Mouse (Mus musculus): ENCODE measurements around the gene Lamtor4.
A peak's percentile ranks its signal among the peaks of the same experiment; 100 is the strongest.

Gene Lamtor4

DNA sequence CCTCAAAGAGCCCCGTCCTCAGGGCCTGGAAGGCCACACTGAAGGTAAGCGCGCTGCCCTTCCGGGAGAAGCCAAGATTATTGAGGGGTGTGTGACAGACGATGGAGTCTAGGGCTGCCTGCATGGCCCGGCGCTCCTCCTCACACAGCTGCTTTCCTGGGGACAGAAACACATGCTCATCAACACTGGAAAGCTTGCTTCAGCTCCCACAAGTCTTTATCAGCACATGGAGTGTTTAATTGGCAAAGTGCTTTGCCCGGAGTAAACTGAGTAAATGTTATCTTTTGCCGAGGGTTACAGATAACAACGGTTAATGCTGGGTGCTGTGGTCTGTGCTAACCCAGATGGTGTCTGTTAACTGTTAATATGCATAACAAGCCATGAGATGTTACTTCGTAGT, 5.6 kb downstream of the Lamtor4 start:
- no peak for DNase-seq (ENCODE audit: low read depth)

DNA sequence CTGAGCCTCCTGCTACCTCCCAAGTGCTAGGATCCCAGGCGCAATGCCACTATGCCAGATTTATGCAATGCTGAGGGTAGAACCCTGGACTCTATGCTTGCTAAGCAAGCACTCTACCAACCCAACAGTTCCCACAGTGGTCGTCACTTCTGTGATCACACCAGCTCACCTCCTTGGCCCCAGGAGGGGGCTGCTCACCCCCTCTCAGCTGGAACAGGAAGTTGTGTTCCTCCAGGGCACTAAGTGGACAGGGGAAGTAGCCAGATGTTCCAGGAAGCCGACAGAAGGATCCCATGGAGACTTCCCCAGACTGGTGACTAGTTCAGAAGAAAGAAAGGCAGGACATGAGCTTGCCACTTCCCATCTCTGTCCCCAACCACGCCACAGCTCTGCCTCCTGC, 6.7 kb downstream of the Lamtor4 start:
- DNase-seq (ENCODE audit: low read depth), result no peak

DNA sequence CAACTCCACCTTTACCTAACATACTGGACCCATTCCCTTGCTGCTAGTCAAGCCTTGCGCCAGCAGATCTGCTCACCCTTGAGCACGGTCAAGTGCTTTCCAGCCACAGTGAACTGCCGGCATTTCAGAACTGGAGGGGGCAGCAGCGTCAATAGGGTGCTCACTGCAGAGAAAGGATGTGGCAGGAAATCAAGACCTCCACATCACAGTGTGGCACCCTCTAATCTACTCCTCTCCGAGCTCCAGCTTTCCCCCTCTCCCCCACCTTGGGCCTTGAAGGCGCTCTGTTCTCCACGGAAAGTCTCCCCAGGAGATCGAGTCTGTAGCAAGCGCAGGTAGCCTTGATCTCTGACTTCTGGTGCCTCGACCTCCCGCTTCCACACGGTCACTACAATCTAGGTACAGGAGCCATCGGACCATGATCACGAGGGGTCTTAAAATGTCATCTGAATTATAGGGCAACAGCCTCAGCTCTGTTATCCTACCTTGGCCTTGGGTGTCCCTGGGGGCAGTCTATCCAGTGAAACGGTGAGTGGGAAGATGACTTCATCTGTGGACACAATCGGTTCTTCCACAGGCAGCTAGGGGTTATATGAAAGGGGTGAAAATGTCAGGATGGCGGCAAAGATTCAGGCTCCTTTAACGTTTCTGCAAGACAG, 7.4 kb downstream of the Lamtor4 start:
- DNase-seq (ENCODE audit: low read depth), result no peak

DNA sequence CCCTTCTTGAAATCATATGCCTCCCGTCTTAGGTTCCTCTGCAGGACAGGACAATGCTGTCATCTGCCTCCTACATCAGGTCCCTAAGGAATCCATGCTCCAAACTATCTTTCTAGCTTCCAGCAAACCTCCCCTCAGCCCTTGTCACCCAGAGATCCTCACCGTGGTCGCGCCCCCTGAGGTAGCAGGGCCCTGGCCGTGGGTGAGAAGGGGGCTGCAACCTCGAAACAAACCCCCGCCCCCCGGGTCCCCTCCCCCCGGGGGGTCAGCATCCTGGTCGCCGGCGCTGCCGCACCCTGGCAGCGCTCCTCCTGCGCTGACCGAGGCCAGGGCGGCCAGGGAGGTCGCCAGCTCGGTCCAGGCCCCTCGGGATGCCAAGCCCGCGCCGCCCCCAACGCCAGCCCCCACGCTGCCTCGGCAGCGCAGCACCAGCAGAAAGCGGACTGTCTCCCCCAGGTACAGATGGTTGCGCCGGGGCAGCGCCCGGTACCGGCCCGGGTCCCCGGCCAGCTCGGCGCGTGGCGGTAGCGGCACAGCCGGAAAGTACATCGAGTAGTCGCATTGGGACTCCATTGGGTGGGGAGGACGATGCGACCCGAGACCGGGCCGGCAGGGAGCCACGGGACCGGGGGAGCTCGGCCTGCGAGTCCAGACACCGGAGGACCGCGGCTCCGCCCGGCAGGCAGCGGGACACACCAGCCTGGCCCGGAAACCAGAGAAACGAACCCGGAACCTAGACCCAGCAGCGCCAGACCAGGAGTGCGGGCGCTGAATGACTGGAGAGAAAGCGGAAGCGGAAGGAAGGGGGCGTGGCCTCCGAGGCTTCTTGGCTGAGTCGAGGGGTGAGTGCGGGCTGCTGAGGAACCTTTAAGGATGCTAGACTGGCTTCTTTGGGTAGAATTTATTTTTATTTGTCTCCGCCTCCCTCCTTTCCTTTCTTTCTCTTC, 8.3 kb downstream of the Lamtor4 start, which contains the start of gene BC037034:
Gene BC037034 (minus strand): TSS at position 774 of the 947 bp plus-strand sequence.
- peak; percentile 98 for DNase-seq (ENCODE audit: low read depth)

DNA sequence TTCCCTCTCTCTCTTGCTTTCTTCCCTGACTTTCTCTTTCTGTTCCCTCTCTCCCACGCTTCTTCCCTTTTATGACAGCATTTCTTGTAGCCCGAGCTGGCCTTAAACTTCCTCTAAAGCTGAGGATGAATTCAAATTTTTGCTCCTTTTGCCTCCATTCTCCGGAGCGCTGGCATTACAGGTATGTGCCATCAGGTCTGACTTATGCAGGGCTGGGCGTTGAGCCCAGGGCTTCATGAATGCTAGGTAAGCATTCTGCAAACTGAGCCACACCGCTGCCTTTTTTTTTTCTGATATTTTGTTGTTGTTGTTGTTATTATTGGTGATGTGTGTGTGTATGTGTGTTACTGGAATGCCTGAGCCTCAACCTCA, 8.9 kb downstream of the Lamtor4 start:
- no peak for DNase-seq (ENCODE audit: low read depth)

DNA sequence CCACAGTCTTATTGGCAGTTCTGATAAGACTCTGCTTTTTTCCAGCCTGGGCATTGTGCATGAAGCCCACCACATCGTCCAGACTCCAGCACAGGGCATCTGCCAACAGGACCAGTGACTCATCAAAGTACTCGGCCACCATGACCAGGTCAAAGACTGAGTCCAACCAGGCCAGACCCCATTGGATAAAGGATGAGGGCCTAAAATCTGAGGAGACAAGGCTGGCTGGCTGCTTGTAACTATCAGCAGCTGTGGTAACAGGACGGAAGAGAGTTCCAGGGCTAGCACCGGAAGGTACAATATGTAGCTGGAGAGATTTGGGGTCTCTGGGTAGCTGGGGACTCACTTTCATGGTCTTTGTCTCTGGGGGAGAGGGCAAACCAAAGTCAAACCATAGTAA, 10.4 kb downstream of the Lamtor4 start:
- DNase-seq (ENCODE audit: low read depth), result no peak

DNA sequence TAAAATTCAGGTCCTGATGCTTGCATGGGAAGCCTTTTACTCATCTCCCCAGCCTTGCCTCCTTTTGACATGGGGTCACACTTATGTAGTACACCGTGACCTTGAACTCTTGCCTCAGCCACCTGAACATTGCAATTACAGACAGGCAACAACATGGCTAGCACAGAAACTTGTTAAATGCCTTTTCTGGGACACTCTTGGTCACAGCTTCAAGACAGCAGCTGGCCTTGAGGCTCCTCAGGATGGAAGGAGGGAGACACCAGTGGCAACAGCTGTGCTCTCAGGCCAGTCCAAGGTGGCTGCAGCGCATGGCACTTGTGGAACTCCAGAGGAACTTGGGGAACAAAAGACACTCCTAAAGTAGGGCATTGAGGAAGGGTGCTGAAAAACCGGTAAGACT, 11.8 kb downstream of the Lamtor4 start:
- DNase-seq (ENCODE audit: low read depth), result no peak

DNA sequence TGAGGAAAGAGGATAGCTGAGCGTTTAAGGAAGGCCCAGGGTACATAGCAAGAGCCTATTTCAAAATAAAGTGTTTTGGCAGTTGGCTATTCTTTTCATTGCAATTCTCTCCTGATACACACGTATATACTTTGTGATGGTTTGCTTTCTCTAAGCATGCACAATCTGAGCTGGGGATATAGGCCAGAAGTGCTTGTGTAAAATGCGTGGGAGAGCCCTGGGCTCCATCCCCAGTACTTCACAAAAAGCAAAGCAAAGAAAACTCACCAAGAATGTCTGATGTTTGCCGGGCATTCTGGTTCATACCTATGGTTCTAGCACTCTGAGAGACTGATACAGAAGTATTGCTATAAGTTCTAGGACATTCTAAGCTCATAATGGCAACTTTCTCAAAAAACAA, 13.7 kb downstream of the Lamtor4 start:
- no peak for DNase-seq (ENCODE audit: low read depth)

GRCm38 (mm10) chr5:138271232-138271631, 15.9 kb downstream of the Lamtor4 start:
- DNase-seq (ENCODE audit: low read depth), result no peak

- DNase-seq (ENCODE audit: low read depth), result no peak
Observed at GRCm38 (mm10) chr5:138272409-138272923, 17.2 kb downstream of the Lamtor4 start, which contains the start of gene Gal3st4. Gene Gal3st4 (minus strand): TSS chr5:138272840.

DNA sequence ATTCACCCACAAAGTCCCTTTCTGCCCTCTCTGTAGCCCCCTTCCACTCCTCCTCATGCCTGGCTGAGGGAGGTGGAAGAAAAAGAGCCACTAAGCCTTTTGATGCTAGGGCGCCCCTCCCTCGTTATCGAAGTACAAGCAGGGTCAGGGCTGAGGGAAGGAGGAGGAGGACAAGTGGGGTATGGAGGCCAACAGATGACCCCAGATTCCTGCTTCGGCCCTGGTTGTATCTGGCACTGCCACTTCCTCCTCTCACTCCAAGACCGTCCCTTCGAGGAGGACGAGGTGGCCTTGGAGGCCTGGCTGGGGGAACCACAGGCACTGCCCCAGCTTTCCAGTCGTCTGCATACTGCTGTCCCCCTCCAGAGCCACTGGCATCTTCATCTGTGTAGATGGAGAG, 18.9 kb downstream of the Lamtor4 start:
- DNase-seq (ENCODE audit: low read depth), result no peak

DNA sequence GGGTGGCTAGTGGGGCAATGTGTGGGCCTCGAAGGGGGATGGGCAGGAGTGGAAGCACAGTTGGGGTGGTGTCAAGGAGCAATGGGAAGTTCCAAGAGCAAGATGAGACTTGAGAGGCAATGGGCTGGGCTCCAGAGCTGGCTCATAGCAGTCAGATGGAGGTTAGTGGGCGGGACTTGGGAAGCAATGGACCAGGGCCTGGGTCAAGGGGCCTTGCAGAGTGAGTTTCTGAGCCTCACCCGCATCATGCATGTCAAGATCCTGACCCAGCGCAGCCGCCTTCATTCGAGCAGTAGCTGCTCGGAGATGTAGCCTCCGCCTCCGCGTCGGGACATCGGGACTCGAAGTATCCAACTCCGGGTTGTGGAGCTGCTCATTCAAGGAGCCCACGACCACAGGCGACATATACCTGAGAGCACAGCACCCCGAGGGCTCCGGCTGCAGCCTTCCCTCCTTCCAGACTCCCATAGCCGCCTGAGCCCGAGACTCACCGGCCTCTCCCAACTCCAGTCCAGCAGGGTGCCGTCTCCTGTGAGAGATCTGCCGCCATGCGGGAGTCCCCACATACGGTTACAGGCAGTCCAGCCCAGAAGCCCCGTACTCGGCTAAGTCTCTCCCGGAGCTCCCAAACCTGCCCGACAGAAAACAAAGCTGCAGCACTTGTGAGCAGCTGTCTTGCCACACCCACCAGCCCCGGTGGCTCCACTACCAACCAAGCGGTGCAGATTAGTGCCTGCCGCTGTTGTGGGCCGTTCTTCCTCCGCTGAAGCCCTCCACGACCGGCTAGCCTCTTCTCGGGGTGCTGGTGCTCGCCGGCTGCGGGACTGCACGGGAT, 20.2 kb downstream of the Lamtor4 start:
- no peak for DNase-seq (ENCODE audit: low read depth)

DNA sequence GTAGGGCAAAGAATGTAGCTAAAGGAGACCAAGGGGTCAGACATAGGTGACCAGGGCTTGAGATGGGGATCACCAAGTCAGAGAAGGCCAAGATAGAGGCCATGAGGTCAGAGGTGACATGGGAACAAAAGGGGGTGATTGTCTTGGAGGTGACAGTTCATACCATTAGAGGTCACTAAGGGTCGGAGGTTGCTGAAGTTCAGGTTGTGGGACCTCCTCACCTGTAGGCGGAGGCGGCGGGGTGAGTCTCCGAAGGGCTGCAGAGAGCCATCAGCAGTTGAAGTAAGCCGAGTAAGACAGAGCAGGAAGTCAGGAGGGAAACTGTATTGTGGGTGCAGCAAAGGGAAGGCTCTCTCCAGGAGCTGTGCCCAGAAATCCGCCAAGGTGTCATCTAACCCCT, 22.7 kb downstream of the Lamtor4 start:
- DNase-seq (ENCODE audit: low read depth), result no peak

GRCm38 (mm10) chr5:138279585-138280424, 24.5 kb downstream of the Lamtor4 start, which contains the start of the genes Gm43720, Gpc2 and Stag3:
Gene Gm43720 (minus strand): TSS chr5:138279958.
Gene Gpc2 (minus strand): TSS chr5:138280005.
Gene Stag3 (plus strand): TSS chr5:138280240.
- DNase-seq (ENCODE audit: low read depth), result peak; percentile 95

- DNase-seq (ENCODE audit: low read depth), result no peak
Observed at GRCm38 (mm10) chr5:138280425-138280768, 25.1 kb downstream of the Lamtor4 start.

- peak; percentile 29 for DNase-seq (ENCODE audit: low read depth)
Observed at GRCm38 (mm10) chr5:138280829-138281228, 25.5 kb downstream of the Lamtor4 start.

- DNase-seq (ENCODE audit: low read depth), result no peak
Observed at GRCm38 (mm10) chr5:138281798-138282197, 26.5 kb downstream of the Lamtor4 start.

- DNase-seq (ENCODE audit: low read depth), result peak; percentile 45
Observed at GRCm38 (mm10) chr5:138283540-138283939, 28.3 kb downstream of the Lamtor4 start.

DNA sequence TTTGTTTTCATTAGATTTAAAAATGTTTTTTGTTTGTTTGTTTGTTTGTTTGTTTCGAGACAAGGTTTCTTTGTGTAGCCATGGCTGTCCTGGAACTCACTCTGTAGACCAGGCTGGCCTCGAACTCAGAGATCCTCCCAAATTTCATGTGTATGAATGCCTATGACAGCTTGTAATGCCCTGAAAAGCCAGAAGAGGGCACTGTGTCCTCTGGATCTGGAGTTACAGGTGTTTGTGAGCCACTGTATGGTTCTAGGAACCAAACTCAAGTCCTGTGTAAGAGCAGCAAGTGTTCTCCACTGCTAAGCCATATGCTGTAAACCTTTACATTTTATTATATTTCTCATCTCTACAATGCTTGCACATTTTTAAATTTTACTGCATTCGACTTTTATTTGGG, 32.6 kb downstream of the Lamtor4 start:
- DNase-seq (ENCODE audit: low read depth), result peak; percentile 63

- no peak for DNase-seq (ENCODE audit: low read depth)
Observed at GRCm38 (mm10) chr5:138291638-138292037, 36.4 kb downstream of the Lamtor4 start.

DNA sequence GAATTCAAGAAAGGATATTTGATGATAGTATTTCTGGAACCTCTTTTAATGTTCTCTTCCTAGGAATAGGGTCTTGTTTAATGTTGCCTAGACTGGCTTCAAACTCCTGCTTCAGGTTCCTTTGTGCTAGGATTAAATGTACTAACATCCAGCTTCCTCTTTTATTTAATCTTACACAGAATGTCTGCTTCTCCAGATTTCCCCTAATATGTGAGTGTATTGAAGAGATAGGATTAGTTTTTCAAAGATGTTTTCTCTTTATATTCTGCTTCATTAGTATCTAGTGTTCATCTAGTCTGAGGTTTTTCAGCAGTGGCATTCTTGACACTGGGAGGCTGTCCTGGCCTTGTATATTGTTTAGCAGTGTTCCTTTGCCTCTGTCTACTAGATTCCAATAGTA, 38.9 kb downstream of the Lamtor4 start:
- no peak for DNase-seq (ENCODE audit: low read depth)
